Comparison of ENCODE assay signal across 19 mouse cellular contexts in the genomic region with DNA sequence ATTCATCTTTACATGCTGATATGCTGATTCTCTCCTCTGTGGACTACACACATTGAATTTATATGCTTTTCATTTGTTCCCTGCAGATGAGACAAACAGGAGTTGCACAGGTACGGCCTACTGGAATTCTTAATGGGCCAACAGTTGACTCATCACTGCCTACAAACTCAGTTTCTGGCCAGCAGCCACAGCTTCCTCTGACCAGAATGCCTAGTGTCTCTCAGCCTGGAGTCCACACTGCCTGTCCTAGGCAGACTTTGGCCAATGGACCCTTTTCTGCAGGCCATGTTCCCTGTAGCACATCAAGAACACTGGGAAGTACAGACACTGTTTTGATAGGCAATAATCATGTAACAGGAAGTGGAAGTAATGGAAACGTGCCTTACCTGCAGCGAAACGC.
DNase-seq lines count a peak whose midpoint lies in the region; ATAC-seq lines count a peak whose summit lies in the region.
"Had no signal": no experiment of that assay in that cellular context is flagged by ENCODE, and none has a peak within 500 bp of the region (broad histone marks: within the 10 kb centered on the region; RNA-seq: fewer than 3 reads in every experiment).

No protein-coding gene starts in this region.

- H3K4me1 ChIP-seq in kidney, embryonic 15.5 days, result no peaks in the 10 kb centered on the region
- H3K4me1 ChIP-seq: embryonic facial prominence, embryonic 15.5 days; heart, embryonic 10.5 days; midbrain, embryonic 10.5 days; neural tube, embryonic 12.5 days had no signal

- H3K9ac ChIP-seq in kidney, embryonic 15.5 days, result no peak overlapping the region
- H3K9ac ChIP-seq: embryonic facial prominence, embryonic 15.5 days; liver, embryonic 14.5 days; neural tube, embryonic 12.5 days had no signal

- no peak overlapping the region for H3K4me3 ChIP-seq in kidney, embryonic 15.5 days (replicated peaks)
- H3K4me3 ChIP-seq: embryonic facial prominence, embryonic 15.5 days; heart, embryonic 10.5 days; midbrain, embryonic 10.5 days; neural tube, embryonic 12.5 days had no signal

- no peak overlapping the region for H3K27ac ChIP-seq in kidney, embryonic 15.5 days
- H3K27ac ChIP-seq: embryonic facial prominence, embryonic 15.5 days; heart, embryonic 10.5 days; kidney, postnatal 0 days; liver, embryonic 14.5 days; macrophage; midbrain, embryonic 10.5 days; neural tube, embryonic 12.5 days had no signal

- no peaks in the 10 kb centered on the region for H3K27me3 ChIP-seq in kidney, embryonic 15.5 days
- H3K27me3 ChIP-seq: embryonic facial prominence, embryonic 15.5 days; neural tube, embryonic 12.5 days had no signal

- 94% methylated on average over 4 of the region's 4 CpGs for WGBS in kidney, embryonic 15.5 days

- DNase-seq in cerebellum, adult 9-11 months, result peak; percentile 8
- no peak for DNase-seq in cerebellum, adult 11-12 months
- DNase-seq in kidney, adult 8-10 months, result peak; percentile 46 to 59
- peak; percentile 7 for DNase-seq in adipocyte (ENCODE audit: low spot score)
- peak; percentile 5 for DNase-seq in kidney, postnatal 10 days
- no peak for DNase-seq in ovary, postnatal 14 days (ENCODE audit: low spot score)
- no peak for DNase-seq in gastrocnemius, postnatal 10 days
- DNase-seq: cerebellum, adult 9-10 months; layer of hippocampus, adult 9-11 months; thymus, postnatal 25 days had no signal

- no peak for ATAC-seq in kidney, embryonic 15.5 days (replicated peaks; ENCODE audit: low FRiP score)
- ATAC-seq: forebrain, embryonic 16.5 days had no signal

- H3K36me3 ChIP-seq in kidney, embryonic 15.5 days, result peaks cover 38% of the 10 kb centered on the region

- no peak overlapping the region for H3K4me2 ChIP-seq in kidney, embryonic 15.5 days
- H3K4me2 ChIP-seq: embryonic facial prominence, embryonic 15.5 days; neural tube, embryonic 12.5 days had no signal

- H3K9me3 ChIP-seq in kidney, embryonic 15.5 days (replicated peaks), result no peaks in the 10 kb centered on the region
- H3K9me3 ChIP-seq: embryonic facial prominence, embryonic 15.5 days; heart, embryonic 10.5 days; midbrain, embryonic 10.5 days; neural tube, embryonic 12.5 days had no signal

Comparison
In these comparisons a context has a peak if more than half of its experiments do, and no peak if none do; other contexts are left out.
1. DNase-seq: peak in cerebellum, adult 9-11 months (single experiment), kidney, adult 8-10 months (2 of 2), adipocyte (single experiment) and kidney, postnatal 10 days (single experiment); none in cerebellum, adult 11-12 months (single experiment), ovary, postnatal 14 days (single experiment) and gastrocnemius, postnatal 10 days (single experiment).